Mouse (Mus musculus) cerebellum, adult 2 months (tissue): ENCODE measurements around the gene Chad.

ENCODE experiments used
- CTCF ChIP-seq: fragments of 200-500 bp; IDR thresholded peaks from 2 replicates; pipeline ENCODE4 v1.5.1; 2011; ENCODE audit warnings: low read depth, mild to moderate bottlenecking, control low read depth, low read length, moderate library complexity, borderline replicate concordance; ENCODE audit not compliant: insufficient read depth
- POLR2A ChIP-seq: fragments of 200-500 bp; IDR thresholded peaks from 2 replicates; pipeline ENCODE4 v1.6.1; 2011; ENCODE audit warnings: low read length, control low read depth, borderline replicate concordance; ENCODE audit not compliant: insufficient read depth

DNA sequence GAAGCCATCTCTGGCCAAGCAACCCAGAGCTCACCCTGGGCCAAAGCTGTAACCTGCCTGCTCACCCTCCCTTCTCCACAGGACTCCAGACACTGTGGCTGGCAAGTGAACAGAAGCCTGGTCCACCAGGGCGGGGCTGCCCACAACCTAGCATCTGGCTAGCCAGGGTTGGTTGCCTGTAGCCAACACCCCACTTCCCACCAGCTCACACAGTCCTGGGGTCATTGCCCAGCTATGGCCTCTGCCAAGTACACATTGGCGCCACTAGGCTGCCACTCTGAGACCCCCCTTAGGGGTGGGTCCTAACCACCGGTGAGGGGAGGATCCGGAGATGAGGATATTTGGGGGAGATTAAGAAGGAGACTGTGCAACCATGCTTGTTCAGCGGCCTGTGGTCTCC is 1.0 kb upstream of the Chad start:
- TF ChIP-seq CTCF, result no peak
- TF ChIP-seq POLR2A, result no peak
